Mouse (Mus musculus): Measurements from ENCODE around the gene Zfp804b.

DNA sequence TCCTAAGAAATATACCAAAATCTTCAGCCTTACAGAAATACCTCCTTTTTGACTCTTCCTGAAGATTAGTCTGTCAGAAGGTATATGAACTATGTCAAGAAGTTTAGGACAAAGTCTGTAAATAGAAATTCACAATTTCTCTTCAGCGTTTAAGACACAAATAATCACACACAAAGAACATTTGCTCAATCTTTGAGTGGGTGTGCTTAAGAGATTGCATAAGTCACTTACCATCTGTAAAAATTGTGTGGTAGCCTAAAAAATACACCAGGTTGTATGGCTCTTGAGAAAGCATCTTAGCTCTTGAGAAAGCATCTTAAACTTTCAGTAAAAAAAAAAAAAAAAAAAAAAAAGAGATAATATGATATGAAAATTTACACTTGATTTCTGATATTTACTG, 60.2 kb downstream of the Zfp804b start:
- TF ChIP-seq POLR2A (IDR thresholded peaks at IDR 0.05; ENCODE audit: extremely low read depth, insufficient read depth, low read length) (no peak), CTCF (IDR thresholded peaks at IDR 0.05; ENCODE audit: extremely low read depth, insufficient read depth, low read length) (no peak)
